Mouse (Mus musculus) cerebellum, adult 9-10 months (tissue): Measurements from ENCODE around the gene Tmem245.
A peak's percentile ranks its signal among the peaks of the same experiment; 100 is the strongest.

Experiments
- DNase-seq: peaks from one replicate; pipeline ENCODE4 v3.0.0; 2022

Tmem245 gene

DNA sequence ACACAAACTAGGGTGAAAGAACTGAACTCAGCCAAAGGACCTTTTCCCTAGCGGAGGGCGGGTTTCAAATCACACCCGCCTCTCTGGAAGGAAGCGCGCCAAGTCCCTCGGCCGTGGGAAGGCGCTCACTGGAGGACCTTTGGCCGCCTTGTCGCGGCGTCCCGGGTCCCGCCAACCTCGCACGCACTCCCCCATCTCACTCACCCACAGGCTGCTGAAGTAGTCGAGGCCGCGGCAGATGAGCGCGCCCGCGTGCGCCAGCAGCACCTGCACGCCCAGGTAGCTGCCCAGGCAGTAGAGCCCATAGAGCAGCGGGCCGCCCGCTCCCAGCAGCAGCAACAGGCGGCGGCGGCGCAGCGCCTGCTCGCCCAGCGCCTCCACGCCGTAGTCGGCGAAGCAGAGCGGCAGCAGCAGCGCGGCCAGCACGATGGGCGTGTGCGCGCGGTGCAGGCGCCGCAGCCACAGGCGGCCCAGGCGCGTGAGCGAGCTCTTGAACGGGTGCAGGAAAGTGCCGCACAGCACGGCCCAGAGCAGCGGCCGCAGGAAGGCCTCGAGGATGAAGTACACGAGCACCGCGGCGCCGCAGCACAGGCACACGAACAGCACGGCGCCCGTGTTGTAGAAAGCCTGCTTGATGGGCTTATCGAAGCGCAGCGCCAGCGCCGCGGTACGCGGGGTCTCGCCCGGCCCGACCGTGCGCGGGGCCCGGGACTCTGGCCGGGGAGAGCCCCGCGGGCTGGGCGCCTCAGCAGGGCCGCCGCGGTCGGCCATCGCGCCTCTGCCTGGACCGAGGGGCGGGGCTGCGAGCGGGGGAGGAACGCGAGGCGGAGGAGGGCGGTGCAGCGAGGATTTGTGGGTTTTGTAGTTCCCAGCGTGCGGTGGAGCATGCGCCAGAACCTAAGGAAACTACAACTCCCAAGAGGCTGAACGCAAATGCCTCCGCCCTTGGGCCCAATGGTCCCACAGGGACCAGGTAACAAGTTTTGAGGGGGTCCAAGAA is at the start of gene Tmem245:
Gene Tmem245 (minus strand): TSS at position 797 of the 1,000 bp plus-strand sequence.
- peak; percentile 94 for DNase-seq

DNA sequence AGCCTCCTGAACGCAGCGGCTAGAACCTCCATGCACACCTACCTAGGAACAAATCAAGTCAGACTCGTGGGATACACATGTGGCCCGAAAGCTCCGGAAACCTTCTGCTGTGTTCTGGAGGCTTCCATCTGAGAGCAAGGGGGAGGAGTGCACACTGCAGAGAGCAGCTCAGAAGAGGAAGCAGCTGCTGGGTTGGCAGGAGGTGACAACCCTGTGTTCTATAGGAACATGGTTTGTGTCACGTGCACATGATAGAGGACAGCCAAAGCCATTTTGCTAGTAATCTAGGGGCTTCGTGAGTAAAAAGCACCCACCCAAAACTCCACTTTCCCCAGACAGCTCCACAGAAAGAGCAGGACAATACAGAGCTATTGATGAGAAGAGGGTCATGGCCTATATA is 46.1 kb upstream of the Tmem245 start:
- no peak for DNase-seq

DNA sequence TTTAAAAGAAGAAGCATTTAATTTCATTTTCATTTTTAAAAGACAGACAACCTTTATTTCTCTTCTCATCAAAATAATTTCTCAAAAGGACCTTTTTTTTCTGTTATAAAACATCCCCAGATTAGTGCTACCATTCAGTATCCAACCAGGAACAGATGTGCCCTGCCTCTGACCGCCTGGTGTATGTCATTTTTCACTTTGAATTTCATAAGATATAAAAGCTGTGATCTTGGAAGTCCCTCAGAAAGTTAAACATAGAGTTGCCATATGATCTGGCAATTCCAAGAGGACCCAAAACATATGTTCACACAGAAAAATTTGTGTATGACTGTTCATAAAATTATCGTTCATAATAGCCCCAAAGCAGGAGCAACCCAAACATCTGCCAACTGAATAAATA is 44.7 kb upstream of the Tmem245 start:
- DNase-seq: no peak

DNA sequence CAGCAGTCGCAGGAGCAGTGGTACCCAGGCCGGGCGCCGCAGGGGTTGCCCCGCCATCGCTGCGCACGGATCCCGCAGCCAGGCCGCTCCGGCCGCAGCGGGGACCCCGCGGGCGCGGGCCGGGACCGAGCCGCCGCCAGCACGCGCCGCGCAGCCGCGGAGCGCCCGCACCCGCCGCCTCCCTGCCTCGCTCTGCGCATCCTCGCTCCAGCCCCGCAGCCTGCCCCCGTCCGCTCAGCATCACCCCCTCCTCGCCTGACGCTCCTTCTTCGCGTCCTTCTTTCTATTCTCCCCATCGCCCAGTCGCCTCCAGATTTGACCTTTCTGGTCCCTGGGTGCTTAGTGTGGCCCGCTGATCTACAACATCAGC is 43.0 kb upstream of the Tmem245 start, which contains the start of gene Frrs1l:
Gene Frrs1l (minus strand): TSS at position 177 of the 370 bp plus-strand sequence.
- peak; percentile 67 for DNase-seq

DNA sequence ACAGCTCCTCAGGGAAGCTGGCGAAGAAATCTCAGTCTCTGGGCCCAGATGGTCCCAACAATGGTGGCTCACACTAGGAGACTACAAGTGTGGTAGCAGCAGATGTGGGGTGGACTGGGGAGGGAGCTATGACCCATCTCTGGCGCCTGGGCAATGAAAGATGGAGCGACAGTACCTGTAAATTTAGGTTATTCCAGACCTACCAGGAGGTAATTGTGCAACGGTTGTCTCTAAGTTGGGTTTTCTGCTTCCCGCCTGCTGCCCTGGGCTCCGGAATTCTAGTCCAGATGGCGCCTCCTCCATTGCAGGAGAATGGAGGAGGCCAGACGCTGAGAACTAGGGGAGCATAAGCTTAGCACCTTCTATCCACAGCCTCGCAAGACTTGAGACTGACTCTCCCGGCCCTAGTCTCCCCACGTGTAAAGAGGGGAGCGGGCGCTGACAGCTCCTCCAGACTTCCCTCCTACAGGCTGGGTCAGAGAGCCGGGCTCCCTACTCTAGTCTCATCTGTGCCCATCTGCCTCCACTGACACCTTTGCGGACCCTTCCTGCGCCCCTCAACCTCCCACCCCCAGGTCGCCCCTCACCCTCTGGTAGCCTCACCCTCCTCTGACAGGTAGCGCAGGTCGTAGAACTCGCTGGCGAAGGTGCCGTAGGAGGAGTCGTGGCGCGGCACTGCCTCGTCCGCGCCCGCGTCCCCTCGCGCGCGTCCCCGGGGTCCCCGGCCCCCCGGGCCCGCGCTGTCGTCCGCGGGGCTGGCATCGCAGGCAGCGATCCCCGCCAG is 42.4 kb upstream of the Tmem245 start:
- peak; percentile 81 for DNase-seq

DNA sequence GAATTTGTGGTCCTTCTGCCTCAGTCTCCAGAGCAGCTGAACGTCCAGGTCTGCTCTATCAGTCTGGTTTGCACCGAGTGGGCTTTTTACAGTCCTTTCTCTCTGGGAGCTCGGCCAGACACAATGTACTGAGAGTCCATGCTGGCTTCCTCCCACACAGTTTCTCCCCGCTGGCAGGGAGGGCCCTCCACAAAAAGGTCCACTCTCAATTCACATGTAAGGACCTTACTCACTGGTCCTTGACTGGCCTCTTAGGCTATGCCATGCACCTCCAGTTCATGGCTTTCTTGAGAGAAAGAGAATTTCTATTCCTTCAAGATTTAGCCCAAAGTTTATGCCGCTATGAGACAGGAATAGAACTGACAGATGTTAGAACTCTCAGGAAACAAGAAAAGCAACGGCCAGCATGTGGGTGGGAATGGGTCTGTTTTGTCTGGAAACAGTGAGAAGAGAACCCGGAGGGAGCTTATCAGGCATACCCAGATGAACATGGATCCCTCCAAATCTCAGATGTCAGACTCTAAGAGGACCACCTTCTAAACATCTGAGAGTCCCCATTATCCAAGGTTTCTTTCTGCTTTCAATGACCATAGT is 18.4 kb upstream of the Tmem245 start:
- no peak for DNase-seq

DNA sequence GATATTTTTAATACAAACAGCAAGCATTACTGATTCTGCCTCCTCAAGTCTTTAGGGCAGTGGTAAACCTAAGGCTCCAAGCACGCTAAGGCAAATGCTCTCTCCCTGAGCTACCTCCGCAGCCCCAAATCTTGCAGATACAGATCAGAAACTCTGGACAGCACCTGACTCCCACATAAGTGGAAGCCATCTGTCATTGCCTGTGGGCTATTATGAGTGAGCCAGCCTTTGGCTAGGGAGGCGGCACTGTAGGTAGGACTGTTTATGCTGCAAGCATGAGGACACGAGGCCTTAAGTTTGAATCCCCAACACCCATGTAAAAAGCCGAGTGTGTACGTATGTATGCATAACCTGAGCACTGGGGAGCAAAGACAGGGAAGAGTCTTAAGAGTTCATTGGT is 16.4 kb upstream of the Tmem245 start:
- DNase-seq: peak; percentile 71

DNA sequence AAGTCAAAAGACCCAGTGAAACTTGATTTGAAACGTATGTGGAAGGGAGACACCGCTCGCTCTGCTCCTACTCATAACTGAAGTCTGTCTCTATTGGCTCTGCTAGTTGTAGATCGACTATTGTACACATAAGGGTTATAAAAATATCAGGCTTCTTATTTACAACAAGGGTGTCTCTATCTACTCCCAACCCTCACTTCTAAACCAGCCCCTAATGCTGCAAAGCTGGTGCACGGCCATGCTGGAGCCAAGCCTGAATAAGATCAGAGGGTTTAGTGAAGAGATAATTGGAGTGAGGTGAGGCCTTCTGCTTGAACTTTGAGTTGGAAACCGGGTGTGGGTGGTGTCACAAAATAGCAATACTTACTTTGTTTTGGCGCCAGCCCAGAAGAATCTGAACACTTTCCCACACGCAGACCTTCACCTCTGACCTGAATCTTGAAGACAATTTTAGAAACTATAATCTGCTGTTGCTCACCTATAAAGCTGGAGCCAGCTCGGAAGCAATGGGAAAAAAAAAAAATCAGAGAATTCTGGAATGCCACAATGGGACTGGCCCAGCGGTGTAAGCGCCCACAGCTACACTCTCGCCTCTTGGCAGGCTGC is 14.2 kb upstream of the Tmem245 start:
- DNase-seq: no peak

DNA sequence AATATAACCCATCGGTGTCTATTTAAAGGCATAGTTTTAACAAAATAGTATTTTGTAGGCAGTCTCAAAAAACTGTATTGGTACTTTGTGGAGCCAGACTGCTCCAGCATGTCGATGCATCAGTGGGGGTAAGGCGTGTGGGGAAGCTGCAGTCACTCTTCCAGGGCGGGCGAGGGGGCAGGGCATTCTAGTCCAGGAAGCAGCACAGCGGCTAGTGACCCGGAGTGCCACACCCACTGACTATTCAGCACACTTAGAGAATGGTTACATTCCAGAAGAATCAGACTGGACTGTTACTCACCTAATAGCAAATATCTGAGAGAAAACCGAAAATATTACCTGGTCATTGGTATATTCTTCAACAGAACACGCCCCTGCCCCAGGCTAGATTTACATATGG is 10.3 kb upstream of the Tmem245 start:
- no peak for DNase-seq

DNA sequence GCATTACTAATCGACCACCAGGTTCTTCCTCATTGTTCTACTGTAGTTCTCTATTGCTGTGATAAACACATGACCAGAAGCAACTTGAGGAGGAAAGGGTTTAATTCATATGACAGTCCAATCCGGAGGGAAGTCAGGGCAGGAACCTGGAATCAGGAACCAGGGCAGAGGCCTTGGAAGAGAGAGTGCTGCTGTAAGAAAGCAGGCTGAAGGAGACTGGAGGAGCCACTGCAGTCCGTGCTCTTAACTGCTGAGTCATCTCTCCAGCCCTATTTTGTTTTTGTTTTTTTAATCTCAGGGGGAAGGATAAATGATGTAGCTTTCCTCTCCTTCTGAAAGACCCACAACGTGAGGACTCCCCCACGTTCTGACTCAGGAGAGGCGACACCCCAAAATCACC is 6.0 kb upstream of the Tmem245 start:
- no peak for DNase-seq

DNA sequence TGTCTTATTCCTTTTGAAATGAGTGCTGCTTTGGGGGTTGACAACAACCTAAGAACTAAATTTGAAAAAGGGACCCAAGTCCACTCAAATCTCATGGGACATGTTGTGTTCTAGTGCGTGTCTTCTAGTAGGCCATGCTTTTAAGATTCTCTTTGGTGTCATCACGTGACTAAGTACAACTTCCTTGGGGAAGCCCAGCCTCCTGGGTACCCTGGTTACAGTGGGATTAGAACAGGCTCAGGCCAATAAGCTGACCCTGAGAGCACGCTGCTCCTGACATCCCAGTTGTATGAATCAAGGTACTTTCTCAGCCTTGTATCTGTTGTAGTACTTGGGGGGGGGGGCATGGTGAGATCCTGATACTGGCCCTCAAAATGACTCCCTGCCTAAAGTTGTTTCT is 4.5 kb upstream of the Tmem245 start:
- no peak for DNase-seq

DNA sequence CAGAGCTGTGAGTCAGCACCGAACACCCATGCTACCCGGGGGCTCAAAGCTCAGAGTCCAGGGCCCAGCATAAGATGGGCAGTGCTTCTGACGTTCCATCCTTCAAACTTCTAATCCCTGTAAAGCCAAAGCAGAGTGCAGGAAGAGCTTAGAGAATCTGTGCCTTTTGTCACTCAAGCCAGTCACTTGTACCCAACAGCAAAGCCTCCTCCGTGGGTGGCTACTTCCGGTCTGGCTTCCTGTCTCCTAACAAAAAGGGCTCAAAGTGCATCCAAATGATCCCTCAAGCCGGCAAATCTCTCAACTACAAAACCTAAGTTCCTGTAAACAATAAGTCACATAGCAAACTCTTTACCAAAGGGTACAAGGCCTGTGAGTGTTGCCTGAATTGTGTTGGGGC is 2.3 kb upstream of the Tmem245 start:
- DNase-seq: no peak

DNA sequence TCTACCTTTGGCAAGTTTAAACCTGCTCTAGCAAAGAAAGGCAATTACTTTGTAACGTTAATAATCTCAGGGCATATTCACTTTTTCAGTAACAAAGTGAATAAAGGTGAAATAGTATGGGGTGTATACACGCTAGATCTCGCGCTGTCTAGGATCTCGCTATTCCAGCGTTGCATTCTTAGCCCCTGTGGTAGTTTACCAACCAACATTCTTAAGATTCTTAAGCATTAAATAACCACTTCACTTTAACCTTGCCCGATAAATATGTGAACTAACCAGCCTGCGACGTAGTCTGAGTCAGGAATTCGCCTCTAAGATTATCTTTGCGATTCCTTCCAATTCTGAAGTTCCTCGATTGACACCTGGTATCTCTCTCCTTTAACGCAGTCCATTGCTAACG is 1.1 kb downstream of the Tmem245 start:
- DNase-seq: no peak

DNA sequence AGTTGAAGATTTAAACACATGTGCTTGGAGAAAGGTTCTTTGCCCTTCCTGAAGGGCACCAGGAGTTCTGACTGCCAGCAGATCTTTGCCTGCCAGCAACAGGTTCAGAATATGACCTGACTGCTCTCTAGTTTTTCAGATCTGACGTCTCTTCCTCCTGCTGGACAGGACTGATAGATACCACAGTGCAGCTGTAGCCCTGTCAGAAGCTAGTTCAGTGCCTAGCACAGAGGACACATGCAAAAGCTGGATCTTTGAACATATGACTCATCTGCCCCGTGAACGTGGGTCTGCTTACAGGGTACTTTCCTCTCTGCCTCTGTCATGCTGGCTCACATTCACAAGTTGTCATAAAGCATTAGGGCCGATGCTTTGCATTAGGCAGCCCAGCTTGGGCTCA is 3.0 kb downstream of the Tmem245 start:
- no peak for DNase-seq

DNA sequence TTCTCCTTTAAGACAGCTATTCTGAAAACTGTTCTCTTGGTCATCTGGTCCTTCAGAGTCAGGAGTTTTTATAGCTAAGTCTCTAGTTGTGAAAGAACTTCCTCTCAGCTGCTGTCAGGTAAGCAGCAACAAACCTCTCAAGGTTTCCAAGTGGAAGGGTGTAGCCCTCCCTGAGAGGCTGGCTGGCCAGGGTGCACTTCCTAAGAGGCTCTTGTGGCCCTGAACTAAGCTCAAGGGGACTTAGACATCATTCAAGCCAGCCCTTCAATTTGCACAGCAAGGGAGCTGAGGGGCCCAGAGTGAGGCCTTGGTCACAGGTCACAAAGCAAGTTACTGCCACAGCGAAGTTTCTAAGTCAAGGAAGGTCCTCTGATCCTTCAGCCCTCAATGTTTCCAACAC is 4.0 kb downstream of the Tmem245 start:
- no peak for DNase-seq

DNA sequence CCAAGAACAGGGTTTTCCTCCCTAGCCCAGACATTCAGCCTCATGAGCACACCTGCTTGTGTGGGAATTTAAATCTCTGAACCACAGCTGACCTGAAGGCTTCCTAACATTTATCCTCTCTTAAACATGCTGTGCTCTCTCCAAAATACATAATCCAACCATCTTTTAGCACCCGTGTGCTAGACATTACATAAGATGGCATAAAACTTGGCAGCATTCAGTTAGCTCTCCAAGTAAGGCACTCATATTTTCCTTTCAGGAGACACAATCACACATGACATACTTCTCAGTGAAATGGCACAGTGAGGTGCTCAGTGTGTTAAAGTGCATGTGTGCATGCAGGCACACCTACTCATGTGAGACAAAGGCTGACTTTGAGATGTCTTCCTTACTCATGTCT is 4.7 kb downstream of the Tmem245 start:
- DNase-seq: no peak

DNA sequence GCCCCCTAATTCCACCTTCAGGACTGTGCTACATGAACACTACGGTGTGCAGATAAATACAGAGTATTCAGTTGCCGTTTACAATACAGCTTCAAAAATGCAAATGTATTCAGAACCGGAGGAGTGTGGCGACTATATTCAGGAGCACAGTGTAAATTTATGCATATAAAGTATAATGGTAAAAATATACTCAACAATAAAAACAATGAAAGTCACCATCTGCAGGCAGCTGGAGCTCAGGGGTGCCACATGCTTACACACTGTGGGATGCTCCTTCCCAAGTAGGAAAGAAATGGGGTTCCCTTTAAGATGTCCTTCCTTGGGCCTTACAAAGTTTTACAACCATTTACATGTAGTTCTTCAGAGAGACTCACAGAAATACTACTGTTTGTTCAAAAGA is 5.8 kb downstream of the Tmem245 start:
- no peak for DNase-seq

DNA sequence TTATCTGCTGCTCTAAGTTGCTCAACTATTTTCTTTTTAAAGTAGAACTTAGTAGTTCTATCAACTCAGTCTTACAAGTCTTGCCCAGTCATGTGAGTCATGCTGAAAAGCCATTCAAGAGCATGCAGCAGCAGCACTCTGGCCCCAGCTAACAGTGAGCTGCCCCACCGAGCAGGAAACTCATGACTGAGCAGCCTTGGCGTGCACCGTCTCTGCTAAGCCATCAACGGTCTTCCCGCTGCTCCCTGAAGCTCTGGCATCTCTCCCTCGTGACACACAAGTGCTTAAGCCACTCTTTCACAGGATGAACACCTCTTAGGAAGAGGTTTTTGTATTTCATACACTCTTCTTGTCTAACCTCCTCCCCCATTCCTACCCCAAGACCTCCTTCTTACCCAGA is 10.1 kb downstream of the Tmem245 start:
- no peak for DNase-seq

DNA sequence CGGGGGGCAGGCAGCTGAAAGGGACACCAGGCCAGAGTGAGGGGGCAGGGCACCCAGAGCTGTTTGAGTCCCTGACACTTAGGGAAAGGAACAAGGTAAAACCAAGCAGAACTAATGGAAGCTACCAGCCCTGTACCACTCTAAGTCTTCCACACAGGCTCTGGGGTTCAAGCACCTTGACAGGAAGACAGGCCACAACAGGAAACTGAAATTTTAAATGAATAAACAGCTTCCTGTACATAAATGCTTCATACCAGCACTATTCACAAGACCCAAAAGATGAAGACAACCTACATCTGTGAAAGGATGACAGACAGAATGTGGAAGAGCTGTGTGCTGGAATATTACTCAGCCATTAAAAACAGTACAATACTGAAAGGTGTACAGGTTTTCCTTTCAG is 11.9 kb downstream of the Tmem245 start:
- no peak for DNase-seq

DNA sequence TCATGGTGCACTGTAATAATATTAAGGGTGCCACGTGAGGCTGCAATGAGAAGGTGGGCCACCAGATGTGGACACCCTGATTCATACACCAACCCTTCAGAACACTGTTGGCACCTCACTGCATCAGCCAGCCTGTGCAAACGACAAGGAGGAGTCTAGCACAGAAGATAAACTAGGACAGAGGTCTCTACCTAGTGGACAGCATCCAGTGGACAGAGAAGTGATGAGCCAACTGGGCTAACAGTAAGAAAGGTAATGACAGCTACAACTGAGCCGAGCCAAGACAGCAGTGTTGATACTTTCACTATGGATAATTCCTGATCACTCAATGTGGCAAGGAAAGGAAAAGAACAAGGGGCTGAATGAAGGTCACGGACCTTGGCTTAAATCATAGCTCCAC is 14.1 kb downstream of the Tmem245 start:
- no peak for DNase-seq

DNA sequence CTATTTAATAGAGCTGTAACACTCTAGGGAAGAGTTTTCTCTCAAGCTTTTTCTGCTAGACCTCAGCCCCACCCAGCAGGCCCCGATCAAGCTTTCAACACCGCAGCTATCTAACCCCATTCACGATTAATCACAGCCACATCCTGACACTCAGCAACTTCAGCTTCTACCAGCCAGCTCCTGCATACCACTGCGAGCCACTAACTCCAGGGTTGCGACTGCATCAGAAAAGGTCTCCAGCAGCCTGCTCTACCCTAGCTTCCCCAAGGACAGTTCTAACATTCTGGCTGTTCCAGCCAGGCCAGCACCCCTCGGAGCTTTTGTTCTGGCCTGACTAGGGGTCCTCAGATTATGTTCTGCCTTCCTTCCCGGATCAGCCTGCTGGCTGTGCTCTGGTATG is 15.1 kb downstream of the Tmem245 start:
- no peak for DNase-seq

DNA sequence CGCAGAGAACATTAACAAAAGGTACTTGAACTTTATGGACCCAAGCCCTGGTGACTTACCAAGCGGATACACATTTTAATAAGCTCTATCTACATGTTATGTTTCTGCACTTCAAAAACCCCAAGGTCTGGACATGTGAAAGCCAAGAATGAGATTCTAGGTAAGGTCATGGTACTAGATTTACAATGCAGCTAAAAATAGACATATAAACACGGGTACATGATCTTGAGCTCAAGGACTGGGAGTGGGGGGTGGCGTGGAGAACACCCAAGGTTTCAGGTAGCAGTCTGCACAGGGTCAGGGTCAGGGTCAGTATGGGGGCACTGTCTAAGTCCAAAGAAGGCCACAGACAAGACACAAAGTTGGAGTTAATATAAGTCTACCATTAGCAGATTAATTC is 16.9 kb downstream of the Tmem245 start:
- no peak for DNase-seq

DNA sequence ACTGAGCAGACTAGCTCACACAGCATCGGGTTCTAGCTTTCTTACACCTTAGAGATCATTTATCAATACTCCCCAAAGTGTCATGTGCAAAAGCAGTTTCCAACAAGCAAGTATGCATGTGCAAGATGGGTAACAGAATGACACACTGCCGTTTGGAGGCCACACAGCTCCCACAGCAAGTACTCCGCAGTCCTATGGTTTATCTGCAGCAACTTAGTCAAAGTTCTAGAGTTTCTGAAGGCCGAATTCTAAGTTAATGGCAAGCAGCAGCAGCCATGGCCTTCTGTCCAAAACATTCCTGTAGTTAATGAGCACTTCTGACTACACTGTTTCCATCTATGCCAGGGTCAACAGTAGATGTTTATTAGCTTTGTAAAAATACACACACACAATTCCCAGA is 20.3 kb downstream of the Tmem245 start:
- no peak for DNase-seq
